In genomic region chr11:26437818-26438217, GRCm38 (mm10) we compare ENCODE assay signal across 8 mouse cellular contexts. TPM values are rescaled to one million over a fixed set of nuclear protein-coding genes. Genes with fewer than 3 reads are reported as not detected.
DNase-seq lines count a peak whose midpoint lies in the region; ATAC-seq lines count a peak whose summit lies in the region.

No protein-coding gene starts in this region.

- 0 out of 2 replicates have a peak, but pooled peaks have one; percentile 26 for ATAC-seq in neutrophil, adult 5-6 weeks (ENCODE audit: extremely low read depth, insufficient number of reproducible peaks, low FRiP score, poor library complexity, severe bottlenecking)

- DNase-seq in R1 (ENCODE audit: low read depth, low spot score): peak; percentile 37
- peak; percentile 54 for DNase-seq in cerebellum, adult 9-11 months
- peak; percentile 5 to 33 for DNase-seq in layer of hippocampus, adult 18-20 months (ENCODE audit: low spot score in 2 of 2)
- DNase-seq in yolk sac, embryonic 10.5 days (ENCODE audit: low spot score): no peak
- no peak for DNase-seq in lung, postnatal 4 days
- no peak for DNase-seq in c-Kit-positive CD71-positive TER-119-positive erythroid progenitor cells, embryonic 14.5 days (ENCODE audit: low spot score)
- DNase-seq in adrenal gland, postnatal 14 days: no peak

RNA-seq across cellular contexts. Expression of gene Fancl, which starts 51.9 kb away (rescaled TPM):
- 10 to 100 TPM in 1 of 2 experiments, 1 to 10 TPM in 1; 9.0 to 11.6 TPM for total RNA-seq in layer of hippocampus, adult 18-20 months (2021)
- 17.3 and 27.7 TPM in 2 replicates for total RNA-seq in neutrophil, adult 5-6 weeks (2017)
- 12.5 and 13.3 TPM in 2 replicates for total RNA-seq in adrenal gland, postnatal 14 days (2021)

Comparison
In these comparisons a context has a peak if more than half of its experiments do, and no peak if none do; other contexts are left out.
1. DNase-seq: peak in R1 (single experiment), cerebellum, adult 9-11 months (single experiment) and layer of hippocampus, adult 18-20 months (2 of 2); none in yolk sac, embryonic 10.5 days (single experiment), lung, postnatal 4 days (0 of 2), c-Kit-positive CD71-positive TER-119-positive erythroid progenitor cells, embryonic 14.5 days (single experiment) and adrenal gland, postnatal 14 days (single experiment).